Mouse (Mus musculus): ENCODE measurements around the gene Itih5. TPM values are rescaled to one million over a fixed set of nuclear protein-coding genes. Genes with fewer than 3 reads are reported as not detected.

The Itih5 gene
- polyA plus RNA-seq, 1 experiment = 96.2 TPM

Other genes starting within 250 kb of the Itih5 start
- gene Taf3, start 105.0 kb upstream of the Itih5 start, polyA plus RNA-seq (2012; rRNA removed) = 13.2 and 13.8 TPM in 2 replicates
- 350 and 383 TPM in 2 replicates for gene Atp5c1, start 73.1 kb upstream of the Itih5 start, polyA plus RNA-seq (2012; rRNA removed)
- 16.3 and 18.8 TPM in 2 replicates for gene Kin, start 73.0 kb upstream of the Itih5 start, polyA plus RNA-seq (2012; rRNA removed)
- gene Itih2, start 22.2 kb upstream of the Itih5 start, polyA plus RNA-seq (2012; rRNA removed) = 3.4 and 4.2 TPM in 2 replicates
- gene Sfmbt2, start 216.9 kb downstream of the Itih5 start, polyA plus RNA-seq (2012; rRNA removed) = 0.52 and 0.72 TPM in 2 replicates

Measured in urinary bladder, adult 2 months (tissue).